Comparison of ENCODE assay signal across 10 mouse cellular contexts in the genomic region with DNA sequence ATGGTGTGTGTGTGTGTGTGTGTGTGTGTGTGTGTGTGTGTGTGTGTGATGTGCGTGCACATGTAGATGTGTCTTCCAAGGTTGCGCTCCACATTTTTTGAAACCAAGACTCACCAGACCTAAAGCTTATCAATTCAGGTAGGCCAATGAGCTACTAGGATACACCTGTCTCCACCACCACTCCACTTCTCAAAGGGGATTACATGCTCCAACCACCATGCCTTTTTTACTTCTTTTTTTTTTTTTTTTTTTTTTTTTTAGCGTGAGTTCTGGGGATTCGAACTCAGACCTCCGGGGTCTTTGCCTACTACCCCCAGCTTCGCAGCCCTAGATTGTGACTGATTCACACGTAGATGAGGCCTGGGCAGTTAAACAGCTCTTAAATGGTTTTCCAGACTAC. TPM values are rescaled to one million over a fixed set of nuclear protein-coding genes. Genes with fewer than 3 reads are reported as not detected.
DNase-seq lines count a peak whose midpoint lies in the region; ATAC-seq and TF ChIP-seq lines count a peak whose summit lies in the region.
"Had no signal": no experiment of that assay in that cellular context is flagged by ENCODE, and none has a peak within 500 bp of the region (broad histone marks: within the 10 kb centered on the region; RNA-seq: fewer than 3 reads in every experiment).

No protein-coding gene starts in this region.

- no peaks in the 10 kb centered on the region for H3K36me3 ChIP-seq in heart, embryonic 13.5 days
- H3K36me3 ChIP-seq in ES-E14 (ENCODE audit: control insufficient read depth, insufficient read depth, low read length, poor library complexity, severe bottlenecking), result no peaks in the 10 kb centered on the region
- no peaks in the 10 kb centered on the region for H3K36me3 ChIP-seq in forebrain, embryonic 13.5 days (ENCODE audit: poor library complexity, severe bottlenecking)
- no peaks in the 10 kb centered on the region for H3K36me3 ChIP-seq in liver, embryonic 12.5 days

- H3K27me3 ChIP-seq in heart, embryonic 13.5 days (replicated peaks), result no peaks in the 10 kb centered on the region
- H3K27me3 ChIP-seq in forebrain, embryonic 13.5 days, result no peaks in the 10 kb centered on the region
- no peaks in the 10 kb centered on the region for H3K27me3 ChIP-seq in liver, embryonic 12.5 days (replicated peaks)
- H3K27me3 ChIP-seq: CH12.LX had no signal

- ATAC-seq in heart, embryonic 13.5 days (ENCODE audit: extremely low read depth, insufficient number of reproducible peaks, low FRiP score, low TSS enrichment), result no peak
- no peak for ATAC-seq in forebrain, embryonic 13.5 days
- no peak for ATAC-seq in liver, embryonic 12.5 days

- WGBS in heart, embryonic 13.5 days, result 50% methylated on average over 5 of the region's 7 CpGs
- WGBS in forebrain, embryonic 13.5 days, result 70% methylated on average over 7 of the region's 7 CpGs
- WGBS in liver, embryonic 12.5 days (ENCODE audit: insufficient replicate concordance), result 60% methylated on average over 7 of the region's 7 CpGs

- peak overlapping the region; percentile 68 for H3K4me2 ChIP-seq in heart, embryonic 13.5 days
- peak overlapping the region; percentile 65 for H3K4me2 ChIP-seq in forebrain, embryonic 13.5 days
- H3K4me2 ChIP-seq in liver, embryonic 12.5 days, result peak overlapping the region; percentile 74

- H3K4me1 ChIP-seq in heart, embryonic 13.5 days, result peaks cover 4% of the 10 kb centered on the region; the same call in 1 of the 2 replicates
- peaks cover 0 to 2% of the 10 kb centered on the region in 2 experiments; a peak in 1 of 4 replicates for H3K4me1 ChIP-seq in ES-E14 (ENCODE audit: control insufficient read depth in 2 of 2, insufficient read depth in 2 of 2, low read length in 2 of 2, poor library complexity in 1 of 2)
- peaks cover 4% of the 10 kb centered on the region; the same call in 1 of the 2 replicates for H3K4me1 ChIP-seq in forebrain, embryonic 13.5 days
- H3K4me1 ChIP-seq in liver, embryonic 12.5 days, result peaks cover 10% of the 10 kb centered on the region

- no peak for DNase-seq in heart, adult 9 months (ENCODE audit: low spot score in 2 of 2)
- DNase-seq in ES-E14 (ENCODE audit: low read depth, low spot score), result no peak
- no peak for DNase-seq in right cerebral cortex, postnatal 14 days
- DNase-seq in T-cell, adult 2 months (ENCODE audit: low spot score), result no peak
- no peak for DNase-seq in thymus, adult 18-20 months

- peak overlapping the region; percentile 97 for H3K27ac ChIP-seq in heart, embryonic 13.5 days (replicated peaks)
- H3K27ac ChIP-seq in ES-E14 (ENCODE audit: insufficient read depth, low read depth, low read length, poor library complexity, severe bottlenecking), result no peak overlapping the region
- no peak overlapping the region for H3K27ac ChIP-seq in forebrain, embryonic 13.5 days
- H3K27ac ChIP-seq in liver, embryonic 12.5 days, result no peak overlapping the region
- H3K27ac ChIP-seq: macrophage had no signal

- H3K4me3 ChIP-seq in heart, embryonic 13.5 days, result peak overlapping the region; percentile 72
- H3K4me3 ChIP-seq in ES-E14 (ENCODE audit: insufficient read depth in 1 of 2, low read depth in 1 of 2, low read length in 2 of 2, poor library complexity in 1 of 2, severe bottlenecking in 1 of 2), result no peak overlapping the region
- peak overlapping the region; percentile 60 for H3K4me3 ChIP-seq in forebrain, embryonic 13.5 days
- H3K4me3 ChIP-seq in liver, embryonic 12.5 days, result no peak overlapping the region

- H3K9ac ChIP-seq in heart, embryonic 13.5 days, result no peak overlapping the region
- no peak overlapping the region for H3K9ac ChIP-seq in ES-E14 (ENCODE audit: insufficient read depth, low read depth, low read length, poor library complexity, severe bottlenecking)
- peak overlapping the region; percentile 71; the same call in 1 of the 2 replicates for H3K9ac ChIP-seq in forebrain, embryonic 13.5 days
- no peak overlapping the region for H3K9ac ChIP-seq in liver, embryonic 12.5 days

- in situ Hi-C loops in ES-E14 (cut with MboI; ENCODE audit: low sequenced_read_pairs in 2 of 2, unreplicated experiment in 2 of 2), result no loop called here

- H3K9me3 ChIP-seq in heart, embryonic 13.5 days, result no peaks in the 10 kb centered on the region
- no peaks in the 10 kb centered on the region for H3K9me3 ChIP-seq in ES-E14 (ENCODE audit: control insufficient read depth, insufficient read depth, low read depth, low read length)
- H3K9me3 ChIP-seq in forebrain, embryonic 13.5 days (replicated peaks), result no peaks in the 10 kb centered on the region
- H3K9me3 ChIP-seq in liver, embryonic 12.5 days (replicated peaks), result no peaks in the 10 kb centered on the region

TF ChIP-seq in ES-E14, 5 proteins besides CTCF, POLR2A, EP300 and RAD21:
- no peak for TF ChIP-seq HCFC1 (IDR thresholded peaks at IDR 0.05; ENCODE audit: borderline replicate concordance, insufficient read depth, low read length)
- no peak for TF ChIP-seq CHD2 (IDR thresholded peaks at IDR 0.05; ENCODE audit: low read depth, low read length)
- TF ChIP-seq MAFK (IDR thresholded peaks at IDR 0.05; ENCODE audit: insufficient read depth, low read depth, low read length), result no peak
- peak; percentile 95 for TF ChIP-seq ZNF384 (IDR thresholded peaks at IDR 0.05; ENCODE audit: low read depth, low read length)
- TF ChIP-seq ZC3H11A (IDR thresholded peaks at IDR 0.05; ENCODE audit: borderline replicate concordance, low read depth, low read length), result no peak

RNA-seq across cellular contexts. Expression of a gene that starts 0.3 kb away (rescaled TPM):
- 0.62 and 0.67 TPM in 2 replicates for polyA plus RNA-seq in heart, embryonic 13.5 days (2015; fragmentation: Nextera tagmentation; extraction: Ambion mirVana)
- total RNA-seq in ES-E14 (2012; rRNA removed), result not detected in 2 replicates
- polyA plus RNA-seq in forebrain, embryonic 13.5 days (2015; fragmentation: Nextera tagmentation; extraction: Ambion mirVana), result 0.62 and 0.86 TPM in 2 replicates
- polyA plus RNA-seq in liver, embryonic 12.5 days (2016; fragmentation: Nextera tagmentation; extraction: Ambion mirVana), result not detected in 2 replicates
- total RNA-seq: CH12.LX had no signal
- polyA plus RNA-seq: macrophage had no signal

Comparison
In these comparisons a context has a peak if more than half of its experiments do, and no peak if none do; other contexts are left out.
1. H3K4me3 ChIP-seq: peak in heart, embryonic 13.5 days (single experiment) and forebrain, embryonic 13.5 days (single experiment); none in ES-E14 (0 of 2) and liver, embryonic 12.5 days (single experiment).
2. Peak in every context shown above with its lines, with median percentiles within 50 percentile points of each other: H3K4me2 ChIP-seq.